Mouse (Mus musculus) MN1 (cell line): ENCODE data around the gene Polr2l.
A peak's percentile ranks its signal among the peaks of the same experiment; 100 is the strongest.

Experiments
- DNase-seq: peaks from one replicate; pipeline ENCODE4 v3.0.0-alpha.2; 2016; ENCODE audit warnings: low spot score

Gene Polr2l

GRCm38 (mm10) chr7:141432741-141433516 is 42.0 kb downstream of the Polr2l start:
- no peak for DNase-seq

- DNase-seq: no peak
Measured at GRCm38 (mm10) chr7:141432186-141432611, 42.7 kb downstream of the Polr2l start.

DNA sequence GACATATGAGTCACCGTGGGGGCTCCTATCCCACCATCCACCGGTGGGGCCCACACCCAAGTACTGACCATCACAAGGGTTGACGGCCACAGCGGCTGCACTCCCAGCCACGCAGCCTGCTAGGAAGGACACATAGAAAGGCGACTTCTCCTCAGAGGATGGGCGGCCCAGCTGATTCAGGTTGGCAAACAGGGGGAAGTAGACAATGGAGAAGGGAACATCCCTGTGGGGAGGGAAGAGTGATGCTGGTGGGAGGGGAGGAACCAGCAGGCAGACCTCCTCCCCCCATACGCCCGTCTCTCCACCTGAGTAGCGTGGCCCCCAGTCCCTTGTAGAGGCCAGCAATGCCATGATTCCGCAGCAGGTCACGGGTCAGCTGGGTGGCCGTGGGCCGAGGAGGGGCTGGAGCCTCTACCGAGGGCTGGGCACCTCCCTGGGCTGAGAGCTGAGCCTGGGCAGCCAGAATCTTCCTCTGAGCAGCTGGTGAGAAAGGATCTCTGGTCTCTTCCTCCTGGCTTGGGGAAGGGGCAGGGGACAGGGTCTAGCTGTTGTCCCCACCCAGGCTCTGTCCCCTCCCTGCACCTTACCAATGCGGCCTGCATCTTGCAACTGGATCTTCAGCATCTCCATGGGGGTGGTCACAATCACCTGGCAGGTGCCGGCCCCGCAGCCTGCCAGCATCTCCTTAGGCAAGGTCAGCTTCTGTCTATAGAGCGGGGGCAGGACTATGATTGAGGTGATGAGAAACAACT is 43.3 kb downstream of the Polr2l start:
- no peak for DNase-seq

DNA sequence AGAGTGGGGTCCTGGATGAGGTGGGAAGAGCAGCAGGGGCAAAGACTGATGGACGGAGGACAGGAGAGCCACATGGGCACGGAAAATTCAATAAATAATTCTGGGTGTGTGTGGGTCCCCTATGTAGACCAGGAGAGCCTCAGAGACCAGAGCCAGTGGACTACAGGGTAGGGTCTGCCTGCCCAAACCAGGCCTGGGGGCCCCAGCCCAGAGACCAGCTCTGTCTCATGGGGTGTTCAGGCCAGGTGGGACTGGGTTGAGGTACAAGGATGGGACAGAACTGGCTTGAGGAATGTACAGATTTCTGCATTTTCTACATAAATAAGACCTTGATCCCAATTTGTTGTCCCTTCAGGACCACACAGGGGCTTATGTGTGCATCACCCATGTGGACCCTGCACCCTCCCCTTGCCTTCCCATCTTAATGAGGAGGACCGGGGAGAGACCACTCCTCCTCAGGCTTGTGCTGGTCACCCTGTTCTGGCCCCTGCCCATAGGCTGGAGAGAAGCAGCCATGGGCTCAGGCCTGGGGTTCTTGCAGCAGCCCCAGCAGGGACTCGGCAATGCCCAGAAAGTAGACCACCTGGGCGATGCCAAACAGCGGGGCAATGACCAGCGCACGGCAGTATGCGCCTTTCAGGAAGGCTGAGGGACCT is 44.2 kb downstream of the Polr2l start:
- DNase-seq: no peak

GRCm38 (mm10) chr7:141429840-141430584 is 44.9 kb downstream of the Polr2l start:
- DNase-seq: no peak

DNA sequence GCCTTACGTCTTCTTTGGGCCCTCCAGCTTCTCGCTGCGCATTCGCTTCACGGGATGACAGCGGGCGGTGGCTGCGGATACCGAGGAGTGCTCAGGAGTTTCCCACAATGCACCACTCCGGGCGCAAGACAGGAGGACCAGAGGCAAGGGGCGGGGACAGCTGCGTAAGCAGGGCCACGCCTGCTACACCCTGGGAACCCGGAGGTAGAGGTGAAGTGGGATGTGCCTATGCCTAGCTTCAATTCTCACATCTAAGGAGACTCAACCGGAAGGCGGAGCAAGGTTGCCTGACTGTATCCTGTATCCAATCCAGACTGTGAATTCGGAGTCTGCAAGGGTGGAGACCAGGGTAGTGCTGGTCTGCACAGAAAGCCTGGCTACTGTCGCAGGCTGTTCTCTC is 45.6 kb downstream of the Polr2l start, which contains the start of gene Cend1:
Gene Cend1, minus strand, starts transcription at position 182 of the 400 bp plus-strand sequence.
- peak; percentile 93 for DNase-seq

GRCm38 (mm10) chr7:141428701-141429100 is 46.2 kb downstream of the Polr2l start:
- DNase-seq: no peak

DNA sequence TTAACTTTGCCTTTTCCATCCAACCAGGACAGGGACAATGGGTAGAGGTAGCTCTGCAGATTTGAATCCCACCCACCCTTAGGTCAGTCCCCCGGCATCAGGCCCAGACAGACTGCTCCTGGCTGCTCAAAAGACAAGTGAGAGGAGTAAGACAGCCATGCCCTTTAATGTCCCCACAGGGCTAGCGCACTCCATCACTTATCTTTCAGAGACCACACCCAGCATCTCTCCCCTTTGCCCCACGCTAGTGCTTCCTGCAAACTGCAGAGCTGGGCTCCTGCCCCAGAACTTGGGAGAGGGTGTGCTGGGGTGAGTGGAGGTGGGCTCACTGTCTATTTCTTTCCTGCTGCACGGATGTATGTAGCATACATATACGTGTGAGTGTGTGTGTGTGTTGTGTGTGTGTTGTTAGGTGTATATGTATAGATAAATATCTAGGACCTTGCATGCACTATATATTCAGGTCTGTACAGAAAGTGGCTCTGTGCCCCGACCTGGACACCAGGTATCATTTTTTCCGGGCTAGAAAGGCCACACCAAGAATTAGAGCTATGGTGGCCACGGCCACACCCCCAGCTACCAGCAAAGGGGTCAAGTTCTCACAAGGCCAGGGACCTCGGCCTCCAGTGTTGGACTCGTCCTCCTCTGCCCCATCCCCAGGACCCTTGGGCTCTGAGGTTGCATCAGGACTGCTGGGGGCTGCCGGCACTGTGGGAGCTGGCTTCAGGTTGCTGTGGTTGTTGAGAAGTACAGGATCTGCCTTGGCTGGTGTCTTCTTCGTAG is 47.8 kb downstream of the Polr2l start:
- no peak for DNase-seq

DNA sequence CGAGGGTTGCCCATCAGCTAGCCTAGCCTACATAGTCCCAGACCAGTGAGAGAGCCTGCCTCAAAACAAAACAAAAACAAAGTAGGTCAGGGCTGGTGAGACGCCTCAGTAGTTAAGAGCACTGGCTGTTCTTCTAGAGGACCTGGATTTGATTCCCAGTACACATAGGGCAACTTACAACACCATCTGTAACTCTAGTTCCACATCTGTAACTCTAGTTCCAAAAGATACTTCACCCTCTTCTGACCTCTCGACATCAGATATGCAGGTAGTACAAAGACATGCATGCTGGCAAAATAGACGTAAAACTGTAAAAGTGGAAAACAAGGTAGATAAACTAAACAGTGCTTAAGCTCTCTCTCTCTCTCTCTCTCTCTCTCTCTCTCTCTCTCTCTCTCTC is 51.1 kb downstream of the Polr2l start:
- DNase-seq: no peak
